Mouse (Mus musculus) bone marrow macrophage, adult 2 months (primary cell): ENCODE results near the gene Gm44596.

Experiments used
- CTCF ChIP-seq: IDR thresholded peaks from 2 replicates; pipeline ENCODE4 v1.5.1; 2012; ENCODE audit warnings: low read depth, mild to moderate bottlenecking, low read length, moderate library complexity
- POLR2A ChIP-seq: IDR thresholded peaks from 2 replicates; pipeline ENCODE4 v1.6.1; 2012; ENCODE audit warnings: mild to moderate bottlenecking, low read depth, low read length, borderline replicate concordance

- no peak for TF ChIP-seq POLR2A
- no peak for TF ChIP-seq CTCF
These were observed 35.8 kb downstream of the Gm44596 start for GRCm38 (mm10) chr6:128411115-128411514.
